Mouse (Mus musculus) cerebellum, postnatal 10 days (tissue): Measurements from ENCODE around the gene Uvrag.

Experiments used
- DNase-seq, 2 experiments: peaks; one replicate each; pipeline ENCODE4 v3.0.0; 2021; ENCODE audit warnings: mixed read lengths in 2 of 2

Uvrag gene

GRCm38 (mm10) chr7:99094336-99094735 lies 46.6 kb downstream of the Uvrag start:
- no peak for DNase-seq

- DNase-seq, result no peak
Observed at GRCm38 (mm10) chr7:99091915-99092645, 48.9 kb downstream of the Uvrag start.

GRCm38 (mm10) chr7:99089716-99090115 lies 51.2 kb downstream of the Uvrag start:
- DNase-seq, result peak; percentile 47 to 57

GRCm38 (mm10) chr7:99088576-99089346 lies 52.2 kb downstream of the Uvrag start:
- no peak for DNase-seq

GRCm38 (mm10) chr7:99087581-99087980 lies 53.4 kb downstream of the Uvrag start:
- DNase-seq, result no peak

- no peak for DNase-seq
Observed at GRCm38 (mm10) chr7:99086646-99087443, 54.1 kb downstream of the Uvrag start.

GRCm38 (mm10) chr7:99085249-99085648 lies 55.7 kb downstream of the Uvrag start:
- DNase-seq, result no peak

- peak; percentile 80 to 88 for DNase-seq
Observed at GRCm38 (mm10) chr7:99079522-99079921, 61.4 kb downstream of the Uvrag start.

GRCm38 (mm10) chr7:99078805-99079204 lies 62.1 kb downstream of the Uvrag start:
- DNase-seq, result no peak

- no peak for DNase-seq
Observed at GRCm38 (mm10) chr7:99077234-99077633, 63.7 kb downstream of the Uvrag start.

GRCm38 (mm10) chr7:99075101-99075500 lies 65.8 kb downstream of the Uvrag start:
- no peak for DNase-seq

GRCm38 (mm10) chr7:99073734-99074372 lies 67.1 kb downstream of the Uvrag start:
- DNase-seq, result peak; percentile 66 to 68

GRCm38 (mm10) chr7:99067710-99068109 lies 73.2 kb downstream of the Uvrag start:
- no peak for DNase-seq

- no peak for DNase-seq
Observed at GRCm38 (mm10) chr7:99065920-99066319, 75.0 kb downstream of the Uvrag start.

- no peak for DNase-seq
Observed at GRCm38 (mm10) chr7:99065391-99065831, 75.5 kb downstream of the Uvrag start.

GRCm38 (mm10) chr7:99064795-99065194 lies 76.1 kb downstream of the Uvrag start:
- DNase-seq, result no peak

- peak; percentile 31 to 46 for DNase-seq
Observed at GRCm38 (mm10) chr7:99062263-99062662, 78.7 kb downstream of the Uvrag start.

- peak; percentile 31 to 48 for DNase-seq
Observed at GRCm38 (mm10) chr7:99061056-99061680, 79.8 kb downstream of the Uvrag start.

GRCm38 (mm10) chr7:99060476-99060875 lies 80.5 kb downstream of the Uvrag start:
- DNase-seq, result peak; percentile 53 to 72

- no peak for DNase-seq
Observed at GRCm38 (mm10) chr7:99059934-99060333, 81.0 kb downstream of the Uvrag start.

GRCm38 (mm10) chr7:99057053-99057630 lies 83.8 kb downstream of the Uvrag start:
- DNase-seq, result no peak

GRCm38 (mm10) chr7:99053626-99054025 lies 87.3 kb downstream of the Uvrag start:
- DNase-seq, result no peak
